Mouse (Mus musculus): ENCODE measurements around the gene Vdr.

DNA sequence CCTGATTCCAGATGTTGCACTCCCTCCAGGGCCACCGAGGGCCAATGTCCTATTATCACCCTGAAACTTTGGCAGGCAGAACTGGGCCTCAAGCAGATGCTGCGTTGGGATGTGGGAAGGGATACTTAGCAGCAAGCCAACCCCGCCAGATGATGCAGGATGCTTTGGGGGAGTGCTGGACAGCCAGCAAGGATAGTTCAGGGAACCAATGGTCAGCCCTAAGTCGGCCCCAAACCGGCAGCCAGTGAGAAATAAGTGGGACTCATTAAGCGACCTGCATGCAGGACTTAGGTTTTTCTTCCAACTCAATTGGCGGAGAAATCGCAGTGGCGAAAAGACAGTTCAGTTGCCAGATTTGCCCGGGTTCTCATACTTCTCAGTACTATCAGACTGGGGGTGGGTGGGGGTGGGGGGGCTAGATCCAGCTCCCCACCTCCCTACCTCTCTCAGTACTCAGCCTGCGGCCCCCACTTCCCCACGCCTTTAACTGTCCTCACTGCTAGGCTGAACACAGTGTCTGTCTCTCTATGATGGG lies 80.1 kb downstream of the Vdr start:
- TF ChIP-seq CTCF (IDR thresholded peaks at IDR 0.05; ENCODE audit: borderline replicate concordance, insufficient read depth, low read depth, low read length), result no peak
- no peak for TF ChIP-seq POLR2A (IDR thresholded peaks at IDR 0.05; ENCODE audit: borderline replicate concordance, insufficient read depth, low read length)

All from cerebellum, adult 2 months (tissue).